8 mouse cellular contexts compared by ENCODE assay signal in genomic region chr4:40850582-40850981, GRCm38 (mm10). TPM values are rescaled to one million over a fixed set of nuclear protein-coding genes. Genes with fewer than 3 reads are reported as not detected.
DNase-seq lines count a peak whose midpoint lies in the region; ATAC-seq lines count a peak whose summit lies in the region.

No protein-coding gene starts in this region.

- no peaks in the 10 kb centered on the region for H3K36me3 ChIP-seq in midbrain, embryonic 12.5 days
- no peaks in the 10 kb centered on the region for H3K36me3 ChIP-seq in midbrain, embryonic 15.5 days (replicated peaks)
- peaks cover 63% of the 10 kb centered on the region for H3K36me3 ChIP-seq in erythroblast, embryonic 14.5 days (ENCODE audit: control insufficient read depth)
- H3K36me3 ChIP-seq in liver, embryonic 11.5 days (ENCODE audit: control insufficient read depth, insufficient read depth, low read length), result no peaks in the 10 kb centered on the region; the same call in 1 of the 2 replicates

- H3K9me3 ChIP-seq in midbrain, embryonic 12.5 days, result no peaks in the 10 kb centered on the region
- H3K9me3 ChIP-seq in midbrain, embryonic 15.5 days, result no peaks in the 10 kb centered on the region
- no peaks in the 10 kb centered on the region for H3K9me3 ChIP-seq in erythroblast, embryonic 14.5 days (ENCODE audit: control insufficient read depth, low read length)
- no peaks in the 10 kb centered on the region for H3K9me3 ChIP-seq in liver, embryonic 11.5 days (ENCODE audit: control insufficient read depth, low read length)

- 78% methylated on average over 5 of the region's 5 CpGs for WGBS in midbrain, embryonic 12.5 days
- WGBS in midbrain, embryonic 15.5 days, result 86% methylated on average over 5 of the region's 5 CpGs
- WGBS in liver, embryonic 11.5 days, result 23% methylated on average over 5 of the region's 5 CpGs

- no peak for DNase-seq in liver, embryonic 11.5 days (ENCODE audit: low spot score)
- DNase-seq in spleen, postnatal 4 days (ENCODE audit: low spot score in 2 of 2), result peak; percentile 65 to 74
- DNase-seq in cerebellum, adult 11-12 months, result no peak

- no peak overlapping the region for H3K27ac ChIP-seq in midbrain, embryonic 12.5 days (replicated peaks)
- no peak overlapping the region for H3K27ac ChIP-seq in midbrain, embryonic 15.5 days
- H3K27ac ChIP-seq in liver, embryonic 11.5 days (ENCODE audit: low read depth, low read length), result peak overlapping the region; percentile 93

- no peak for ATAC-seq in midbrain, embryonic 12.5 days (ENCODE audit: low FRiP score, low read depth)
- ATAC-seq in midbrain, embryonic 15.5 days (replicated peaks), result no peak
- peak; percentile 39 for ATAC-seq in liver, embryonic 11.5 days (replicated peaks; ENCODE audit: low FRiP score)
- ATAC-seq in activated CD4-positive, CD25-positive, alpha-beta regulatory T cell, adult 4 months, result no peak
- no peak for ATAC-seq in granulocyte monocyte progenitor cell, adult 5-6 weeks (replicated peaks; ENCODE audit: poor library complexity, severe bottlenecking)

- H3K4me2 ChIP-seq in midbrain, embryonic 12.5 days (replicated peaks), result 0 out of 2 replicates have a peak overlapping the region, but pooled peaks have one; percentile 77
- no peak overlapping the region; the same call in 1 of the 2 replicates for H3K4me2 ChIP-seq in midbrain, embryonic 15.5 days
- peak overlapping the region; percentile 95 for H3K4me2 ChIP-seq in liver, embryonic 11.5 days

- H3K9ac ChIP-seq in midbrain, embryonic 12.5 days (replicated peaks), result no peak overlapping the region
- H3K9ac ChIP-seq in midbrain, embryonic 15.5 days, result no peak overlapping the region
- H3K9ac ChIP-seq in liver, embryonic 11.5 days (ENCODE audit: low read depth, low read length), result peak overlapping the region; percentile 89

- H3K4me3 ChIP-seq in midbrain, embryonic 12.5 days, result no peak overlapping the region
- no peak overlapping the region for H3K4me3 ChIP-seq in midbrain, embryonic 15.5 days
- H3K4me3 ChIP-seq in erythroblast, embryonic 14.5 days (replicated peaks), result peak overlapping the region; percentile 85
- H3K4me3 ChIP-seq in liver, embryonic 11.5 days (ENCODE audit: low read depth, low read length), result peak overlapping the region; percentile 75

- no peaks in the 10 kb centered on the region for H3K27me3 ChIP-seq in midbrain, embryonic 12.5 days
- no peaks in the 10 kb centered on the region for H3K27me3 ChIP-seq in midbrain, embryonic 15.5 days (replicated peaks)
- no peaks in the 10 kb centered on the region for H3K27me3 ChIP-seq in erythroblast, embryonic 14.5 days (ENCODE audit: control insufficient read depth)
- no peaks in the 10 kb centered on the region for H3K27me3 ChIP-seq in liver, embryonic 11.5 days (replicated peaks; ENCODE audit: control insufficient read depth, insufficient read depth, low read length)

- peaks cover 35% of the 10 kb centered on the region for H3K4me1 ChIP-seq in midbrain, embryonic 12.5 days
- H3K4me1 ChIP-seq in midbrain, embryonic 15.5 days, result peaks cover 33% of the 10 kb centered on the region
- peaks cover 81% of the 10 kb centered on the region for H3K4me1 ChIP-seq in erythroblast, embryonic 14.5 days (ENCODE audit: control insufficient read depth)
- H3K4me1 ChIP-seq in liver, embryonic 11.5 days (replicated peaks; ENCODE audit: control insufficient read depth, insufficient read depth, low read length), result peaks cover 74% of the 10 kb centered on the region

RNA-seq across cellular contexts. Expression of gene B4galt1, which starts 3.2 kb away (rescaled TPM):
- 14.8 and 15.2 TPM in 2 replicates for polyA plus RNA-seq in midbrain, embryonic 12.5 days (2016; fragmentation: Nextera tagmentation; extraction: Ambion mirVana)
- 7.5 and 7.8 TPM in 2 replicates for polyA plus RNA-seq in midbrain, embryonic 15.5 days (2015; fragmentation: Nextera tagmentation; extraction: Ambion mirVana)
- 2.3 and 2.7 TPM in 2 replicates for polyA plus RNA-seq in erythroblast, embryonic 14.5 days (2012)
- 49.0 and 50.4 TPM in 2 replicates for polyA plus RNA-seq in liver, embryonic 11.5 days (2014; fragmentation: Nextera tagmentation; extraction: Ambion mirVana)
- 10 to 100 TPM; 58.7 to 75.3 TPM for polyA plus RNA-seq in activated CD4-positive, CD25-positive, alpha-beta regulatory T cell, adult 4 months (2017; shearing (Covaris generic))
- 74.8 and 78.1 TPM in 2 replicates for total RNA-seq in granulocyte monocyte progenitor cell, adult 5-6 weeks (2014; fragmentation: Nextera tagmentation)
- total RNA-seq in granulocyte monocyte progenitor cell, adult 5-6 weeks (2017), result 45.0 and 45.5 TPM in 2 replicates

Comparison
In these comparisons a context has a peak if more than half of its experiments do, and no peak if none do; other contexts are left out.
1. H3K4me3 ChIP-seq: peak in erythroblast, embryonic 14.5 days (single experiment) and liver, embryonic 11.5 days (single experiment); none in midbrain, embryonic 12.5 days (single experiment) and midbrain, embryonic 15.5 days (single experiment).
2. DNase-seq: peak in spleen, postnatal 4 days (2 of 2); none in liver, embryonic 11.5 days (single experiment) and cerebellum, adult 11-12 months (single experiment).